Mouse (Mus musculus) megakaryocyte-erythroid progenitor cell, adult 5-6 weeks (primary cell): Measurements from ENCODE around the gene Tbccd1. TPM values are rescaled to one million over a fixed set of nuclear protein-coding genes. Genes with fewer than 3 reads are reported as not detected.

Experiments used
- ATAC-seq: replicated peaks from 2 replicates; pipeline ENCODE4 v1.8.0; 2016; ENCODE audit warnings: mild to moderate bottlenecking, inconsistent platforms; ENCODE audit not compliant: severe bottlenecking, poor library complexity, low FRiP score, low TSS enrichment
- total RNA-seq, 2 experiments: library from RNA; stranded (forward) in 1 of 2; stranded (reverse) in 1 of 2; fragments of 200-1000, 215-1000 nt in 1 of 2; fragments of >200 nt in 1 of 2; fragmentation: Nextera tagmentation in 1 of 2; gene quantifications; 2 replicates each; pipeline ENCODE4 v1.2.3; 2014 to 2017

Tbccd1 gene
- total RNA-seq (2014; fragmentation: Nextera tagmentation), result 53.3 and 72.6 TPM in 2 replicates
- 39.7 and 52.5 TPM in 2 replicates for total RNA-seq (2017)

DNA sequence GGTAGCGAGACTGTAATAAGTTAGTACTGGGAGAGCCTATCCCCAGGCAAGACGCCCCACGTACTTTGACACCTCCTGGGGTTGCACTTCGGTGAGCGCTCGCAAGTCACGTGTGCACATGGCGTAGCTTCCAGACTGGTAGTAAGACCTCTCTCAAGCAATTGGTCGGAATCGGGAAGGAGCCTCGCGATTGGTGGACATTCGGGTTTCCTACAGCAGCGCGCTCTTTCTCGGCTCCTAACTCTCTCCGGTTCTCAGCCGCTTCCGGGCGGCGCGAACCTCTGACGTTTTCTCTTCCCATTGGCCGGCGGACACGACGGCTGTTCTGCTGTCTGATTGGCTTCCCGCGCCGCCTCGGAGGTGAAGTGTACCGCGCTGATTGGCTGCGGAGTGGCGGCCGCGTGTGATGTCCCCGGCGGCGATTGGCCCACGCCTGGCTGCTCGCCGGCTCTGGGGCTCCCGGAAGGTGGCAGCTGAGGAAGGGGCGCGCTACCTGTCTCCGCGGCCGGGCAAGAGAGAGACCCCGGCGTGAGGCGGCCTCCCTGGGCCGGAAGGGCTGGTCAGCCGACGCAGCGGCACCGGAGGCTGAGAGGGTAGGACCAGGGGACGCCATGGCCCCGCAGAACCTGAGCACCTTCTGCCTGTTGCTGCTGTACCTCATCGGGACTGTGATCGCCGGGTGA lies at the start of gene Tbccd1, which contains the start of gene Dnajb11:
TSS of gene Tbccd1 (minus strand) at position 239 of the 683 bp plus-strand sequence.
TSS of gene Dnajb11 (plus strand) at position 415 of the 683 bp plus-strand sequence.
- peak; percentile 95 for ATAC-seq

GRCm38 (mm10) chr16:22901326-22901725 lies 43.9 kb upstream of the Tbccd1 start:
- ATAC-seq, result no peak

GRCm38 (mm10) chr16:22899866-22900570 lies 42.5 kb upstream of the Tbccd1 start:
- no peak for ATAC-seq

DNA sequence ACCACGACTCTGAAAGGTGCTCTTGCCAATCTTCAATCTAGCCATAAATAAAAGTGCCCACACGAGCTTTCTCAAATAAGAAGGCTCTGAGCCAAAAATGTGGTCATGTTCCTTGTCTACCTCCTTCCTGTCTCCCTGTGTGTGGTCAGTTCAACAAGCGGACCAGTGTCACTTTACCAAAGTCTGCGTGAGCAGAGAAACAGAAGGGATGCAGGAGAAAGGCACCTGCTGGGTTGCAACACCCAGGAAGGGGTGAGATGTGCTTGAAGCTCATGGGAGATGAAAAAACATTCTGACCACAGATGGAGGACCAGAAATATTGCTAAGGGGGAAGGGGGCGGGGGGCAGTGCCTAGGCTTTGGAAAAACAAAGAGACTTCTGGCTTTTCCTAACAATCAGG lies 41.9 kb upstream of the Tbccd1 start:
- ATAC-seq, result no peak

- no peak for ATAC-seq
These were observed 39.1 kb upstream of the Tbccd1 start for GRCm38 (mm10) chr16:22896618-22897017.

DNA sequence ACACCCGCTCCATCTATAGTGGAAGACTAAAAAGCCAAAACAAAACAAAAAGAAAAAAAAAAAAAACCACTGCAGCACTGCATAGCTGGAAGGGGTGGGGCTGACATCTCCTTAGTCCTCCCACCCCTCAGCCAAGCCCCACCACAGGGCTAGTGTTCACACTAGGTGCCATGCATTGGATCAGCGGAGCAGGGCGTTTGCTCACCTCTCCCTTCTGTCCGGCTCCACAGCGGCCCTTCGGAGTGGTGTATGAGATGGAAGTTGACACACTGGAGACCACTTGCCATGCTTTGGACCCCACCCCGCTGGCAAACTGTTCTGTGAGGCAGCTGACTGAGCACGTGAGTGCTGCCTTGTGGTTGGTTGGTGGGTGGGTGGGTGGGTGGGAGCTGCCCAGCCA lies 36.6 kb upstream of the Tbccd1 start:
- no peak for ATAC-seq

- ATAC-seq, result no peak
These were observed 34.3 kb upstream of the Tbccd1 start for GRCm38 (mm10) chr16:22891733-22892154.

GRCm38 (mm10) chr16:22890683-22891510 lies 33.4 kb upstream of the Tbccd1 start, which contains the start of gene Ahsg:
Ahsg (plus strand) TSS chr16:22891277.
- ATAC-seq, result no peak

DNA sequence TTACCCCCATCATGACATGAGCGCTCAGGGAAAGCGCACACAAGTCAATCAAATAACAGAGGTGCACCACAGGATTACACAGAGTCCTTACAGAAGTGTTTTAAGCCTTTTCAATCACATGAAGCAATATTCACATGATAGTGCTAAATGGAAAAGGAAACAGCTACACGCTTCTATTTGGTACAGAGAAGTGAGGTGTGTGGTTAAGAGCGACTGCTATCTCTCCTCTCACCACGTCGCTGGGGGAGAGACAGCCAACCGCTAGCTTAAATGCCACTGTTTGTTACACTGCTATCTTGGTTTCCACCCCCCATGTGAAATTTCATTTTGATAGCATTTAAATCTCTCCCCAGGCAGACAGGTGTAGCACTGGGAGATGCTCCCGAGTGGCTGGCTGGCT lies 32.2 kb upstream of the Tbccd1 start:
- ATAC-seq, result no peak

DNA sequence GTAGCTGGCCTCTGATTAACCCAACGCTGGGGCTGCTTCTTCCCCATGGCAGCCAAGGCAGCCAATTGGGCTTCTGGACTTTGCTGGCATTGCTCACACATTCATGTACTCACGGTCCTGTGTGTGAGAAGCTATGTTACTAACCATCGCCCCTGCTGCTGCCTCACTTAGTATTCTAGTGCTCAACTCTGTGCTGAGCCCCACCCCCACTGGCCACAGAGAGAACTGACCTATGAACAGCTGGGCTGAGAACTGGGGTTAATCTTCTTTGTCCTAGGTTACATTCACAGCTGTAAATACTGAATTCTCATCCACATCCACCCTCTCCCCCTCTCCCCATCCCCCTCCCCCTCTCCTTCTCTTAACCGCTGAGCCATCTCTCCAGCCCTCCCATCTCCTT lies 31.4 kb upstream of the Tbccd1 start:
- ATAC-seq, result no peak

DNA sequence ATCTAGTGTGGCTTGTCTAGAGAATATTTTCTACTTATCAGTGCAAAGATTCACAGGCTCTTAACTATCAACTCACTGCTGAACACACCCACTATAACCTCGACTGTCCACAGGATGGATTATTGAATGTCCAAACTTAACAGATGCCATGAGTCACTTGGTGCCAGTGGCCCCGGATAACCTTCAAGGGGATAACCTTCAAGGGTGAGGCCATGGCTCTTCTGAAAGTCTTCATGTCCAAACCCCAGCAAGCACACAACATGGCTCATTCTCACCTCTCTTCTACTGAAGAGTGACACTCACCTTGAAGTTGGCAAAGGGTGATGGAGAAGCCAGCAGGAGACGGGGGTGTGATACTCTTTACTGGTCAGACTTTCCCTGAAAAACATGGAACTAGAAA lies 29.3 kb upstream of the Tbccd1 start:
- no peak for ATAC-seq

DNA sequence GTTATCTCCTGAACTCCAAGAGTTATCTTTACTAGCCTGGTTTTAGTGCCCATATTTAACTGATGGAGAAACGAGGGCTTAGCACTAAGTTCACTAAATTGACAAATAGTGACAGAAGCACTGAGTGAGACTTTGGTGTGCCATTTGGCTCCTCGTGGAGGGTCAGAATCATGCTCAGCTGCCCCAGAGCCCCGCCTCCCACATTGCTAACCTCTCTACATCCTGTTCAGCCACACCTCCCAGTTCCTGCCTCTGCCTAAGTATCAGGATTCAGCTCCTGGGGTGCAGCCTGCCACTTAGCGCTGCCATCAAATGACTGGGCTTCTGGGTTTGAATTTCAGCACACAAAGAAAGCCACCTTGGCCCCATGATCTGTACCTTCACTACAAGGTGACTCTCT lies 27.9 kb upstream of the Tbccd1 start:
- no peak for ATAC-seq

DNA sequence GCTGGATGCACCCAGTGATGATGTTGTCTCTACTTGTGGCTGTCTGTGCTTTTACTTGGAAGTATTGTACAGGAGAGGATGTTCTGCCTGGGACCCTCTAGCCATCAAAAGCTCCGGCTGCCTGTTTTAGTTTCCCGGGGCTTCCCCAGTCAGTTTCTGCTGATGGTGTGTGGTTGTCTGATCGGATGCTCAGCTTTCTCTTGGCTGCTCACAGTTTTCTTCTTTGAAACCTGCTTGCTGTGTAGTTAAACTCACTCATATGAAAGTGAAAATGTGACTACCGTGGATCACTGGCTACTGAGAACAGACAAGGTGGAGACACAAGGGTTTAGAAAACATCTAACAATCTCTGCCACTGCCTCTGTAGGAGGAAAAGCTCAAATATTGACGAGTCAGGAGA lies 26.0 kb upstream of the Tbccd1 start:
- no peak for ATAC-seq

- ATAC-seq, result no peak
These were observed 24.0 kb upstream of the Tbccd1 start for GRCm38 (mm10) chr16:22881487-22881886.

DNA sequence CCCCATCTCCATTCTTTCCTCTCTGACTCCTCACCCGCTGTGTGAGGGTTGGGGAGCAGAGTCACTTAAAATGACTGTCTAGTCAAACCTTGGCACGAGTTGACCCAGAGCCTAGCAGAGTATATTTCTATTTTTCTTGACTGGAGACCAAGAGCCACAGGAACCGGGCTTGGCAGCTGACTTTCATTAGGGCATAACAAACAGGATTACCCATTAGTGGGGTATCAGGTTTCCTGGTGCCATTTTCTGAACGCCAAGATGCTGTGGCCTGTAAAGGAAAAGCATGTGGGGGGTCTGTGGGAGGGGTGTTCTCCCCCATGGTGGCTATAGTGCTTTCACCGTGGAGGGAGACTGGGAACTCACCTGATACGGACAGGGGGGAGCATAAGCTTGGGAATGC lies 23.4 kb upstream of the Tbccd1 start:
- no peak for ATAC-seq

GRCm38 (mm10) chr16:22879945-22880595 lies 22.6 kb upstream of the Tbccd1 start:
- ATAC-seq, result no peak

- no peak for ATAC-seq
These were observed 21.2 kb upstream of the Tbccd1 start for GRCm38 (mm10) chr16:22878716-22879115.

- no peak for ATAC-seq
These were observed 20.4 kb upstream of the Tbccd1 start for GRCm38 (mm10) chr16:22877660-22878390.
